Mouse (Mus musculus) olfactory bulb, adult 2 months (tissue): ENCODE data around the gene Slc6a1.

Experiments
- CTCF ChIP-seq: fragments of 200-500 bp; IDR thresholded peaks from 2 replicates; pipeline ENCODE4 v1.5.1; 2012; ENCODE audit warnings: low read depth, mild to moderate bottlenecking, low read length, moderate library complexity; ENCODE audit not compliant: insufficient read depth
- POLR2A ChIP-seq: fragments of 200-500 bp; IDR thresholded peaks from 2 replicates; pipeline ENCODE4 v1.6.1; 2012; ENCODE audit warnings: mild to moderate bottlenecking, low read depth, low read length, moderate library complexity; ENCODE audit not compliant: insufficient read depth

DNA sequence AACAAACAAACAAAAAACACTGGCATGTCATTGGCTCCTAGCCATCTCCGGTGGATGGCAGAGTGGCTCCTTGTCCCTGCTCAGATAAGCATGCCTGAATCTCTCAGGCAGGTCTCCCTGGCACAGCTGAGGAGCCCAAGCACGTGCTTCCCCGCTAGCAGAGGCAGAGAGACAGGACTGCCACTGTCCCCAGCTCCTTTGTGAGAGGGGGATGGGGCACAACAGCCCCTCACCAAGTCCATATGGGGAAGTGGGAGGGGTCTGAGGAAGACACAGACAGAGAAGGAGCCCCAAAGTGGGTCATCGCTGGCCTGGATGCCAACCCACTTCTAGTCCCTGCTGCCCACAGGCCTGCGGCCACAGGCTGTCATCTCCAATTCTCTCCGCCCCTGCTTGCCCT lies 20.8 kb upstream of the Slc6a1 start:
- TF ChIP-seq CTCF, result no peak
- TF ChIP-seq POLR2A, result no peak
